ENCODE assay signal across 8 mouse cellular contexts in genomic region chr8:85059879-85060616, GRCm38 (mm10). TPM values are rescaled to one million over a fixed set of nuclear protein-coding genes. Genes with fewer than 3 reads are reported as not detected.
DNase-seq lines count a peak whose midpoint lies in the region; ATAC-seq lines count a peak whose summit lies in the region.

Fbxw9 (plus strand) TSS chr8:85060055.

- peak within 1 kb of the TSS; percentile 93 for H3K4me2 ChIP-seq in heart, embryonic 13.5 days
- H3K4me2 ChIP-seq in liver, embryonic 13.5 days = peak within 1 kb of the TSS; percentile 96
- peak within 1 kb of the TSS; percentile 94 for H3K4me2 ChIP-seq in stomach, embryonic 16.5 days (ENCODE audit: low read depth, low read length)

- WGBS in heart, embryonic 13.5 days = under 1% methylated on average over 53 of the region's 53 CpGs
- WGBS in liver, embryonic 13.5 days (ENCODE audit: insufficient replicate concordance) = under 1% methylated on average over 53 of the region's 53 CpGs
- WGBS in stomach, embryonic 16.5 days = under 1% methylated on average over 52 of the region's 53 CpGs

- H3K4me3 ChIP-seq in heart, embryonic 13.5 days = peak within 1 kb of the TSS; percentile 88
- H3K4me3 ChIP-seq in liver, embryonic 13.5 days (replicated peaks) = peak within 1 kb of the TSS; percentile 81
- H3K4me3 ChIP-seq in stomach, embryonic 16.5 days (replicated peaks; ENCODE audit: low read length) = peak within 1 kb of the TSS; percentile 91

- no peaks in the 10 kb centered on the region for H3K9me3 ChIP-seq in heart, embryonic 13.5 days
- no peaks in the 10 kb centered on the region for H3K9me3 ChIP-seq in liver, embryonic 13.5 days (replicated peaks)
- H3K9me3 ChIP-seq in stomach, embryonic 16.5 days (replicated peaks; ENCODE audit: control insufficient read depth, low read length) = no peaks in the 10 kb centered on the region

- peak; percentile 88 for ATAC-seq in erythroid progenitor cell, adult 5-6 weeks (replicated peaks; ENCODE audit: low FRiP score, poor library complexity, severe bottlenecking)
- ATAC-seq in heart, embryonic 13.5 days (ENCODE audit: extremely low read depth, insufficient number of reproducible peaks, low FRiP score, low TSS enrichment) = peak; percentile 67; the same call in 1 of the 2 replicates
- ATAC-seq in liver, embryonic 13.5 days (ENCODE audit: low read depth) = peak; percentile 81
- ATAC-seq in stomach, embryonic 16.5 days (ENCODE audit: insufficient read depth, low FRiP score) = peak; percentile 91

- no peak within 1 kb of the TSS for H3K27ac ChIP-seq in heart, embryonic 13.5 days (replicated peaks)
- no peak within 1 kb of the TSS for H3K27ac ChIP-seq in liver, embryonic 13.5 days
- peak within 1 kb of the TSS; percentile 38; the same call in 1 of the 2 replicates for H3K27ac ChIP-seq in stomach, embryonic 16.5 days (ENCODE audit: low read length)

- peak; percentile 93 for DNase-seq in CD4-positive helper T cell, adult 2 months (ENCODE audit: low read depth, low spot score)
- peak; percentile 92 for DNase-seq in brain, embryonic 18.5 days (ENCODE audit: low read depth, low spot score)
- peak; percentile 93 for DNase-seq in kidney, postnatal 14 days
- peak; percentile 74 for DNase-seq in liver, embryonic 13.5 days
- DNase-seq in neural tube, embryonic 10.5 days (ENCODE audit: extremely low spot score, low spot score) = peak; percentile 91

- no peaks in the 10 kb centered on the region for H3K27me3 ChIP-seq in heart, embryonic 13.5 days (replicated peaks)
- no peaks in the 10 kb centered on the region for H3K27me3 ChIP-seq in liver, embryonic 13.5 days
- H3K27me3 ChIP-seq in stomach, embryonic 16.5 days (ENCODE audit: control insufficient read depth, insufficient read depth, low read length) = no peaks in the 10 kb centered on the region

- peaks cover 10% of the 10 kb centered on the region for H3K4me1 ChIP-seq in heart, embryonic 13.5 days
- H3K4me1 ChIP-seq in liver, embryonic 13.5 days (replicated peaks) = peaks cover 29% of the 10 kb centered on the region
- peaks cover 10% of the 10 kb centered on the region for H3K4me1 ChIP-seq in stomach, embryonic 16.5 days (ENCODE audit: control insufficient read depth, insufficient read depth, low read length)

- H3K9ac ChIP-seq in heart, embryonic 13.5 days = peak within 1 kb of the TSS; percentile 84
- H3K9ac ChIP-seq in liver, embryonic 13.5 days = peak within 1 kb of the TSS; percentile 75
- H3K9ac ChIP-seq in stomach, embryonic 16.5 days (ENCODE audit: low read length) = peak within 1 kb of the TSS; percentile 82

- H3K36me3 ChIP-seq in heart, embryonic 13.5 days = peaks cover 43% of the 10 kb centered on the region
- H3K36me3 ChIP-seq in liver, embryonic 13.5 days = peaks cover 24% of the 10 kb centered on the region
- H3K36me3 ChIP-seq in stomach, embryonic 16.5 days (ENCODE audit: control insufficient read depth, insufficient read depth, low read length) = peaks cover 12% of the 10 kb centered on the region; the same call in 1 of the 2 replicates

RNA-seq across cellular contexts. Expression of gene Fbxw9, which starts in this region (rescaled TPM):
- total RNA-seq in erythroid progenitor cell, adult 5-6 weeks (2015; ENCODE audit: low replicate concordance) = 4.3 and 10.5 TPM in 2 replicates
- 1.4 and 2.8 TPM in 2 replicates for total RNA-seq in erythroid progenitor cell, adult 5-6 weeks (2017; ENCODE audit: low replicate concordance)
- polyA plus RNA-seq in heart, embryonic 13.5 days (2015; fragmentation: Nextera tagmentation; extraction: Ambion mirVana) = 18.5 and 19.8 TPM in 2 replicates
- polyA plus RNA-seq in liver, embryonic 13.5 days (2015; fragmentation: Nextera tagmentation; extraction: Ambion mirVana) = 8.7 and 9.0 TPM in 2 replicates
- 28.1 and 29.9 TPM in 2 replicates for polyA plus RNA-seq in stomach, embryonic 16.5 days (2015; fragmentation: Nextera tagmentation; extraction: Ambion mirVana)
